In genomic region chr12:110438367-110438973, GRCm38 (mm10) we compare ENCODE assay signal across 11 mouse cellular contexts. TPM values are rescaled to one million over a fixed set of nuclear protein-coding genes. Genes with fewer than 3 reads are reported as not detected.
DNase-seq lines count a peak whose midpoint lies in the region; ATAC-seq and TF ChIP-seq lines count a peak whose summit lies in the region.
"Had no signal": no experiment of that assay in that cellular context is flagged by ENCODE, and none has a peak within 500 bp of the region (broad histone marks: within the 10 kb centered on the region; RNA-seq: fewer than 3 reads in every experiment).

No protein-coding gene starts in this region.

- no peak for TF ChIP-seq POLR2A in small intestine, adult 2 months (IDR thresholded peaks at IDR 0.05; ENCODE audit: low read depth, low read length)

- H3K4me2 ChIP-seq in lung, postnatal 0 days (replicated peaks; ENCODE audit: low read depth, low read length): no peak overlapping the region
- H3K4me2 ChIP-seq: neural tube, embryonic 13.5 days had no signal

- ATAC-seq in lung, postnatal 0 days: no peak
- ATAC-seq in hematopoietic stem cell, adult 5-6 weeks (replicated peaks in 1 of 2; ENCODE audit: insufficient read depth in 1 of 2, low FRiP score in 2 of 2, low TSS enrichment in 1 of 2, low read depth in 1 of 2, poor library complexity in 2 of 2, severe bottlenecking in 2 of 2): peak; percentile 55 to 56; a peak in 3 of 4 replicates

- H3K9ac ChIP-seq in lung, postnatal 0 days (replicated peaks; ENCODE audit: low read depth): no peak overlapping the region
- H3K9ac ChIP-seq: neural tube, embryonic 13.5 days had no signal

- no peak overlapping the region for H3K27ac ChIP-seq in lung, postnatal 0 days (ENCODE audit: low read length)
- peak overlapping the region; percentile 91 for H3K27ac ChIP-seq in small intestine, adult 2 months (ENCODE audit: insufficient read depth, low read depth, low read length)
- H3K27ac ChIP-seq: neural tube, embryonic 13.5 days had no signal

- H3K27me3 ChIP-seq in lung, postnatal 0 days (replicated peaks; ENCODE audit: insufficient read depth, low read length): no peaks in the 10 kb centered on the region
- H3K27me3 ChIP-seq in small intestine, adult 2 months (ENCODE audit: control insufficient read depth, insufficient read depth, low read length): no peaks in the 10 kb centered on the region

- TF ChIP-seq EP300 in lung, postnatal 0 days (IDR thresholded peaks at IDR 0.05): no peak

- no peak overlapping the region for H3K4me3 ChIP-seq in lung, postnatal 0 days (ENCODE audit: low read depth, low read length)
- H3K4me3 ChIP-seq in small intestine, adult 2 months (ENCODE audit: low read depth, low read length): no peak overlapping the region
- H3K4me3 ChIP-seq: neural tube, embryonic 13.5 days had no signal

- no peaks in the 10 kb centered on the region for H3K36me3 ChIP-seq in lung, postnatal 0 days (ENCODE audit: insufficient read depth, low read length)
- no peaks in the 10 kb centered on the region for H3K36me3 ChIP-seq in small intestine, adult 2 months (ENCODE audit: control insufficient read depth, insufficient read depth, low read length)
- H3K36me3 ChIP-seq: neural tube, embryonic 13.5 days had no signal

- 41% methylated on average over 5 of the region's 5 CpGs for WGBS in lung, postnatal 0 days
- 36% methylated on average over 5 of the region's 5 CpGs for WGBS in small intestine, adult 2 months

- no peaks in the 10 kb centered on the region for H3K9me3 ChIP-seq in lung, postnatal 0 days (ENCODE audit: low read length)

- DNase-seq in embryo, embryonic 11 days: peak; percentile 10
- DNase-seq in embryo, embryonic 9.5 days (ENCODE audit: extremely low spot score): no peak
- peak; percentile 41 for DNase-seq in lung, postnatal 0 days (ENCODE audit: low spot score)
- DNase-seq in lung, postnatal 36 days: no peak
- no peak for DNase-seq in ovary, postnatal 14 days (ENCODE audit: low spot score)
- DNase-seq in left cerebral cortex, adult 11 months (ENCODE audit: low spot score): no peak
- DNase-seq: cerebellum, adult 9-10 months; kidney, postnatal 14 days had no signal

- TF ChIP-seq CTCF in lung, postnatal 0 days (IDR thresholded peaks at IDR 0.05): peak; percentile 69
- TF ChIP-seq CTCF in small intestine, adult 2 months (IDR thresholded peaks at IDR 0.05; ENCODE audit: extremely low read depth, insufficient read length, insufficient replicate concordance, low read depth, low read length): peak; percentile 46; the same call in 1 of the 2 replicates

- no peaks in the 10 kb centered on the region for H3K4me1 ChIP-seq in lung, postnatal 0 days (ENCODE audit: insufficient read depth, low read depth, low read length)
- peaks cover 51% of the 10 kb centered on the region for H3K4me1 ChIP-seq in small intestine, adult 2 months (ENCODE audit: control insufficient read depth, insufficient read depth, insufficient read length, low read length)
- H3K4me1 ChIP-seq: neural tube, embryonic 13.5 days had no signal

RNA-seq across cellular contexts. Expression of gene Ppp2r5c, which starts 8.4 kb away (rescaled TPM):
- polyA plus RNA-seq in lung, postnatal 0 days (2015; fragmentation: Nextera tagmentation; extraction: Ambion mirVana): 102 and 105 TPM in 2 replicates
- total RNA-seq in hematopoietic stem cell, adult 5-6 weeks (2017): 222 and 248 TPM in 2 replicates
- polyA plus RNA-seq in small intestine, adult 2 months (2012; rRNA removed): 12.3 and 19.3 TPM in 2 replicates

Comparison
In these comparisons a context has a peak if more than half of its experiments do, and no peak if none do; other contexts are left out.
1. DNase-seq: peak in embryo, embryonic 11 days (single experiment) and lung, postnatal 0 days (single experiment); none in embryo, embryonic 9.5 days (single experiment), lung, postnatal 36 days (single experiment), ovary, postnatal 14 days (single experiment) and left cerebral cortex, adult 11 months (single experiment).